Comparison of ENCODE assay signal across 18 mouse cellular contexts in genomic region chr6:49654541-49655130, GRCm38 (mm10).
DNase-seq lines count a peak whose midpoint lies in the region; ATAC-seq and TF ChIP-seq lines count a peak whose summit lies in the region.
"Had no signal": no experiment of that assay in that cellular context is flagged by ENCODE, and none has a peak within 500 bp of the region (broad histone marks: within the 10 kb centered on the region; RNA-seq: fewer than 3 reads in every experiment).

No protein-coding gene starts in this region.

- H3K36me3 ChIP-seq in stomach, postnatal 0 days (ENCODE audit: control insufficient read depth, insufficient read depth, low read length): no peaks in the 10 kb centered on the region
- H3K36me3 ChIP-seq: embryonic facial prominence, embryonic 10.5 days; heart, embryonic 13.5 days; hindbrain, embryonic 15.5 days had no signal

- no peak for TF ChIP-seq POLR2A in brain, embryonic 14.5 days (IDR thresholded peaks at IDR 0.05; ENCODE audit: borderline replicate concordance, extremely low read depth, insufficient read depth, insufficient read length, poor library complexity, severe bottlenecking)

- no peak for TF ChIP-seq CTCF in brain, embryonic 14.5 days (IDR thresholded peaks at IDR 0.05; ENCODE audit: borderline replicate concordance, extremely low read depth, insufficient read depth, insufficient read length)
- TF ChIP-seq CTCF in stomach, postnatal 0 days (IDR thresholded peaks at IDR 0.05; ENCODE audit: low read depth): no peak

- no peak overlapping the region for H3K4me3 ChIP-seq in stomach, postnatal 0 days (ENCODE audit: low read depth, low read length)
- H3K4me3 ChIP-seq: embryonic facial prominence, embryonic 10.5 days; heart, embryonic 13.5 days; hindbrain, embryonic 15.5 days had no signal

- H3K27ac ChIP-seq in stomach, postnatal 0 days (replicated peaks): no peak overlapping the region
- H3K27ac ChIP-seq: embryonic facial prominence, embryonic 10.5 days; heart, embryonic 13.5 days; hindbrain, embryonic 15.5 days had no signal

- no peak for ATAC-seq in stomach, postnatal 0 days (ENCODE audit: low FRiP score, low TSS enrichment)
- ATAC-seq: forebrain, embryonic 14.5 days; intestine, embryonic 16.5 days had no signal

- TF ChIP-seq EP300 in stomach, postnatal 0 days (optimal IDR thresholded peaks at IDR 0.05): no peak

- no peaks in the 10 kb centered on the region for H3K4me1 ChIP-seq in stomach, postnatal 0 days (replicated peaks; ENCODE audit: control insufficient read depth, insufficient read depth)

- H3K9ac ChIP-seq in stomach, postnatal 0 days (ENCODE audit: low read length): no peak overlapping the region
- H3K9ac ChIP-seq: heart, embryonic 13.5 days; hindbrain, embryonic 15.5 days had no signal

- H3K4me2 ChIP-seq in stomach, postnatal 0 days (replicated peaks; ENCODE audit: low read depth): no peak overlapping the region
- H3K4me2 ChIP-seq: heart, embryonic 13.5 days; hindbrain, embryonic 15.5 days had no signal

- no peaks in the 10 kb centered on the region for H3K9me3 ChIP-seq in stomach, postnatal 0 days (ENCODE audit: control insufficient read depth, low read length)
- H3K9me3 ChIP-seq: embryonic facial prominence, embryonic 10.5 days; heart, embryonic 13.5 days; hindbrain, embryonic 15.5 days had no signal

- no peaks in the 10 kb centered on the region for H3K27me3 ChIP-seq in stomach, postnatal 0 days (ENCODE audit: control insufficient read depth, insufficient read depth, low read length)
- H3K27me3 ChIP-seq: hindbrain, embryonic 15.5 days had no signal

- WGBS in stomach, postnatal 0 days: 70% methylated on average over 10 of the region's 10 CpGs

- peak; percentile 51 for DNase-seq in adrenal gland, adult 2 months
- no peak for DNase-seq in adrenal gland, postnatal 4 days (ENCODE audit: low spot score in 2 of 2)
- peak; percentile 6 for DNase-seq in urinary bladder, postnatal 14 days (ENCODE audit: low spot score)
- no peak for DNase-seq in urinary bladder, adult 2 months (ENCODE audit: low spot score)
- DNase-seq in brain, embryonic 14.5 days (ENCODE audit: low read depth): peak; percentile 32
- peak; percentile 18 for DNase-seq in stomach, postnatal 0 days (ENCODE audit: low spot score)
- DNase-seq in frontal cortex, postnatal 14 days (ENCODE audit: low spot score in 2 of 2): no peak
- no peak for DNase-seq in T-cell, adult 2 months (ENCODE audit: low spot score)
- DNase-seq: cerebellum, adult 18-20 months; cerebellum, adult 9-11 months; gastrocnemius, postnatal 36 days; heart, adult 11 months; heart, postnatal 36 days had no signal

Comparison
In these comparisons a context has a peak if more than half of its experiments do, and no peak if none do; other contexts are left out.
1. DNase-seq: peak in adrenal gland, adult 2 months (single experiment), urinary bladder, postnatal 14 days (single experiment), brain, embryonic 14.5 days (single experiment) and stomach, postnatal 0 days (single experiment); none in adrenal gland, postnatal 4 days (0 of 2), urinary bladder, adult 2 months (single experiment), frontal cortex, postnatal 14 days (0 of 2) and T-cell, adult 2 months (single experiment).